ENCODE assay signal across 8 mouse cellular contexts in the genomic region with DNA sequence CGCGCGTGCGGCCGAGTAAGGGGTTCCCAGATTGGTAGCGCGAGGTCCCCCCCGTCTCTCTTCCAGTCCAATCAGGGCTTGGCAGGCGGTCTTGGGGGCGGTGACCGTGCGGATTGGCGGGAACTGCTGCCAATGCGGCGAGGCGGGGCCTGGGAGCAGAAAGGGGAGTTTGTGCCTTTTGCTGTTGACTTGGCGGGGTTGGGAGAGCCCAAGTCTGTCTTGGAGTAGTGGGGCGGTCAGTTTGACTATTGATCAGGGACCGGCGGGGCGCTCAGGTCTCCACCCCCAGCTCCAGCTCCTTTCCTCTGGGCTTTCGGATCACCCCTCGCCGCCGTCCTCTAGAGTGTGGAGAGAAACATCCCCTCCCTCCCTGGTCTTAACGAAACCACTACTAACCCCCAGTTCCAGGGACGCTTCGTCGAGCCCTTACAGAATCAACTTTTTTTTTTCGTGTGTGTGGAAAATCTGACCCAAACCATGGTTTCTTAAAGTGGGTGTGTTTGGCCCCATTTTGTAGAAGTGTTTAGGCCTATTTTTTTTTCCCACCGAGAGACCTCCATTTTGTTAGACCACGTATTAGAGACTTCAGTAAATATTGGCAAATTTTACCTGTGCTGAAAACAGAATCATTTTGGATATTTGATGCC. TPM values are rescaled to one million over a fixed set of nuclear protein-coding genes. Genes with fewer than 3 reads are reported as not detected.
DNase-seq lines count a peak whose midpoint lies in the region; ATAC-seq and TF ChIP-seq lines count a peak whose summit lies in the region.

No protein-coding gene starts in this region.

- peaks cover 50% of the 10 kb centered on the region for H3K79me3 ChIP-seq in C2C12 (ENCODE audit: low read depth)

- peaks cover 24% of the 10 kb centered on the region for H3K36me3 ChIP-seq in C2C12 (ENCODE audit: control insufficient read depth, insufficient read depth)
- H3K36me3 ChIP-seq in erythroblast, embryonic 14.5 days (ENCODE audit: control insufficient read depth) = peaks cover 41% of the 10 kb centered on the region
- H3K36me3 ChIP-seq in heart, embryonic 11.5 days (ENCODE audit: control insufficient read depth, insufficient read depth, low read length) = no peaks in the 10 kb centered on the region
- 0 out of 2 replicates have a peak, but pooled peaks cover 2% of the 10 kb centered on the region for H3K36me3 ChIP-seq in kidney, postnatal 0 days (ENCODE audit: insufficient read depth, low read length)
- peaks cover 5% of the 10 kb centered on the region; the same call in 1 of the 2 replicates for H3K36me3 ChIP-seq in liver, embryonic 11.5 days (ENCODE audit: control insufficient read depth, insufficient read depth, low read length)
- H3K36me3 ChIP-seq in stomach, embryonic 14.5 days (ENCODE audit: control insufficient read depth, insufficient read depth, low read length) = peaks cover 4% of the 10 kb centered on the region; the same call in 1 of the 2 replicates

- 0 out of 2 replicates have a peak, but pooled peaks have one; percentile 2 for TF ChIP-seq POLR2A in brain, embryonic 14.5 days (IDR thresholded peaks at IDR 0.05; ENCODE audit: borderline replicate concordance, extremely low read depth, insufficient read depth, insufficient read length, poor library complexity, severe bottlenecking)

- no peaks in the 10 kb centered on the region for H3K9me3 ChIP-seq in erythroblast, embryonic 14.5 days (ENCODE audit: control insufficient read depth, low read length)
- no peaks in the 10 kb centered on the region for H3K9me3 ChIP-seq in heart, embryonic 11.5 days (replicated peaks; ENCODE audit: control insufficient read depth, low read length)
- no peaks in the 10 kb centered on the region for H3K9me3 ChIP-seq in kidney, postnatal 0 days (replicated peaks; ENCODE audit: low read length)
- H3K9me3 ChIP-seq in liver, embryonic 11.5 days (ENCODE audit: control insufficient read depth, low read length) = no peaks in the 10 kb centered on the region
- H3K9me3 ChIP-seq in stomach, embryonic 14.5 days (ENCODE audit: control insufficient read depth, low read depth, low read length) = no peaks in the 10 kb centered on the region

- no peaks in the 10 kb centered on the region for H3K27me3 ChIP-seq in C2C12 (ENCODE audit: control insufficient read depth, insufficient read depth, insufficient read length)
- H3K27me3 ChIP-seq in erythroblast, embryonic 14.5 days (ENCODE audit: control insufficient read depth) = no peaks in the 10 kb centered on the region
- no peaks in the 10 kb centered on the region for H3K27me3 ChIP-seq in heart, embryonic 11.5 days (ENCODE audit: control insufficient read depth, insufficient read depth, low read length)
- no peaks in the 10 kb centered on the region for H3K27me3 ChIP-seq in kidney, postnatal 0 days (ENCODE audit: insufficient read depth, low read length)
- H3K27me3 ChIP-seq in liver, embryonic 11.5 days (replicated peaks; ENCODE audit: control insufficient read depth, insufficient read depth, low read length) = no peaks in the 10 kb centered on the region
- H3K27me3 ChIP-seq in stomach, embryonic 14.5 days (ENCODE audit: control insufficient read depth, insufficient read depth, low read length) = no peaks in the 10 kb centered on the region

- H3ac ChIP-seq in C2C12 (ENCODE audit: control insufficient read depth, insufficient read length, low read depth) = peak overlapping the region; percentile 84

- ATAC-seq in heart, embryonic 11.5 days (replicated peaks; ENCODE audit: insufficient number of reproducible peaks, low FRiP score, low TSS enrichment) = peak; percentile 90
- peak; percentile 95 for ATAC-seq in kidney, postnatal 0 days (replicated peaks; ENCODE audit: low FRiP score, low read depth)
- ATAC-seq in liver, embryonic 11.5 days (replicated peaks; ENCODE audit: low FRiP score) = peak; percentile 92
- peak; percentile 96 for ATAC-seq in stomach, embryonic 14.5 days (ENCODE audit: insufficient number of reproducible peaks, insufficient read depth, low FRiP score, low read depth)

- DNase-seq in brain, embryonic 14.5 days (ENCODE audit: low read depth) = peak; percentile 99
- peak; percentile 99 for DNase-seq in kidney, postnatal 0 days (ENCODE audit: low spot score)
- peak; percentile 98 for DNase-seq in liver, embryonic 11.5 days (ENCODE audit: low spot score)
- DNase-seq in naive thymus-derived CD4-positive, alpha-beta T cell, adult 2 months (ENCODE audit: low read depth) = peak; percentile 96

- no peak for TF ChIP-seq CTCF in C2C12 (IDR thresholded peaks at IDR 0.05; ENCODE audit: control insufficient read depth, insufficient read depth, insufficient read length)
- TF ChIP-seq CTCF in brain, embryonic 14.5 days (IDR thresholded peaks at IDR 0.05; ENCODE audit: borderline replicate concordance, extremely low read depth, insufficient read depth, insufficient read length) = no peak
- TF ChIP-seq CTCF in kidney, postnatal 0 days (IDR thresholded peaks at IDR 0.05; ENCODE audit: low read depth) = no peak

- H3K4me3 ChIP-seq in C2C12 (ENCODE audit: insufficient read depth, poor library complexity, severe bottlenecking) = peak overlapping the region; percentile 69
- H3K4me3 ChIP-seq in erythroblast, embryonic 14.5 days (replicated peaks) = peak overlapping the region; percentile 78
- H3K4me3 ChIP-seq in heart, embryonic 11.5 days (ENCODE audit: low read depth, low read length) = peak overlapping the region; percentile 72
- H3K4me3 ChIP-seq in kidney, postnatal 0 days (replicated peaks; ENCODE audit: low read depth, low read length) = peak overlapping the region; percentile 76
- peak overlapping the region; percentile 69 for H3K4me3 ChIP-seq in liver, embryonic 11.5 days (ENCODE audit: low read depth, low read length)
- peak overlapping the region; percentile 72 for H3K4me3 ChIP-seq in stomach, embryonic 14.5 days (ENCODE audit: low read depth, low read length)

- H3K27ac ChIP-seq in heart, embryonic 11.5 days (ENCODE audit: low read depth, low read length) = peak overlapping the region; percentile 100
- peak overlapping the region; percentile 99 for H3K27ac ChIP-seq in kidney, postnatal 0 days
- peak overlapping the region; percentile 98 for H3K27ac ChIP-seq in liver, embryonic 11.5 days (ENCODE audit: low read depth, low read length)
- peak overlapping the region; percentile 99 for H3K27ac ChIP-seq in stomach, embryonic 14.5 days (ENCODE audit: low read length)

- H3K4me2 ChIP-seq in heart, embryonic 11.5 days = peak overlapping the region; percentile 60
- H3K4me2 ChIP-seq in kidney, postnatal 0 days (ENCODE audit: low read length) = peak overlapping the region; percentile 52
- H3K4me2 ChIP-seq in liver, embryonic 11.5 days = peak overlapping the region; percentile 51
- H3K4me2 ChIP-seq in stomach, embryonic 14.5 days (replicated peaks; ENCODE audit: low read depth, low read length) = peak overlapping the region; percentile 38

- H3K79me2 ChIP-seq in C2C12 (ENCODE audit: control insufficient read depth, insufficient read depth) = peaks cover 53% of the 10 kb centered on the region

- WGBS in heart, embryonic 11.5 days (ENCODE audit: insufficient replicate concordance) = under 1% methylated on average over 32 of the region's 32 CpGs
- under 1% methylated on average over 32 of the region's 32 CpGs for WGBS in kidney, postnatal 0 days
- WGBS in liver, embryonic 11.5 days = under 1% methylated on average over 32 of the region's 32 CpGs
- under 1% methylated on average over 31 of the region's 32 CpGs for WGBS in stomach, embryonic 14.5 days

- peaks cover 43% of the 10 kb centered on the region for H3K4me1 ChIP-seq in erythroblast, embryonic 14.5 days (ENCODE audit: control insufficient read depth)
- H3K4me1 ChIP-seq in heart, embryonic 11.5 days (ENCODE audit: control insufficient read depth, insufficient read depth, low read length) = peaks cover 11% of the 10 kb centered on the region
- peaks cover 9% of the 10 kb centered on the region; the same call in 1 of the 2 replicates for H3K4me1 ChIP-seq in kidney, postnatal 0 days (replicated peaks; ENCODE audit: insufficient read depth, low read length)
- H3K4me1 ChIP-seq in liver, embryonic 11.5 days (replicated peaks; ENCODE audit: control insufficient read depth, insufficient read depth, low read length) = peaks cover 14% of the 10 kb centered on the region
- peaks cover 12% of the 10 kb centered on the region; the same call in 1 of the 2 replicates for H3K4me1 ChIP-seq in stomach, embryonic 14.5 days (ENCODE audit: control insufficient read depth, insufficient read depth, low read length)

- H3K9ac ChIP-seq in heart, embryonic 11.5 days (ENCODE audit: low read depth, low read length) = peak overlapping the region; percentile 97
- H3K9ac ChIP-seq in kidney, postnatal 0 days (ENCODE audit: low read depth, low read length) = peak overlapping the region; percentile 95
- peak overlapping the region; percentile 97 for H3K9ac ChIP-seq in liver, embryonic 11.5 days (ENCODE audit: low read depth, low read length)
- peak overlapping the region; percentile 94 for H3K9ac ChIP-seq in stomach, embryonic 14.5 days (replicated peaks; ENCODE audit: low read depth, low read length)

TF ChIP-seq in C2C12, 6 proteins besides CTCF, POLR2A, EP300 and RAD21:
- TF ChIP-seq FOSL1 (IDR thresholded peaks at IDR 0.05; ENCODE audit: insufficient read depth, low read length, poor library complexity, severe bottlenecking) = no peak
- peak; percentile 63 for TF ChIP-seq MAX (IDR thresholded peaks at IDR 0.05)
TF ChIP-seq in C2C12: peak in this region for 1.

RNA-seq across cellular contexts. Expression of a gene that starts 1.0 kb away (rescaled TPM):
- polyA plus RNA-seq in C2C12 (2012; fragmentation: generic; extraction: Trizol) = 30.5 TPM
- 103 and 149 TPM in 2 replicates for polyA plus RNA-seq in brain, embryonic 14.5 days (2012; rRNA removed)
- polyA plus RNA-seq in erythroblast, embryonic 14.5 days (2012) = 10.0 and 12.5 TPM in 2 replicates
- 29.9 and 43.1 TPM in 2 replicates for polyA plus RNA-seq in heart, embryonic 11.5 days (2014; fragmentation: Nextera tagmentation; extraction: Ambion mirVana)
- polyA plus RNA-seq in kidney, postnatal 0 days (2015; fragmentation: Nextera tagmentation; extraction: Ambion mirVana) = 29.9 and 33.4 TPM in 2 replicates
- 39.7 and 46.2 TPM in 2 replicates for polyA plus RNA-seq in liver, embryonic 11.5 days (2014; fragmentation: Nextera tagmentation; extraction: Ambion mirVana)
- 74.3 and 74.9 TPM in 2 replicates for polyA plus RNA-seq in stomach, embryonic 14.5 days (2014; fragmentation: Nextera tagmentation; extraction: Ambion mirVana)

RNA-seq across cellular contexts. Expression of a gene that starts 18.8 kb away (rescaled TPM):
- polyA plus RNA-seq in C2C12 (2012; fragmentation: generic; extraction: Trizol) = 109 TPM
- 135 and 188 TPM in 2 replicates for polyA plus RNA-seq in brain, embryonic 14.5 days (2012; rRNA removed)
- polyA plus RNA-seq in erythroblast, embryonic 14.5 days (2012) = 12.2 and 18.4 TPM in 2 replicates
- 189 and 195 TPM in 2 replicates for polyA plus RNA-seq in heart, embryonic 11.5 days (2014; fragmentation: Nextera tagmentation; extraction: Ambion mirVana)
- 260 and 288 TPM in 2 replicates for polyA plus RNA-seq in kidney, postnatal 0 days (2015; fragmentation: Nextera tagmentation; extraction: Ambion mirVana)
- 141 and 146 TPM in 2 replicates for polyA plus RNA-seq in liver, embryonic 11.5 days (2014; fragmentation: Nextera tagmentation; extraction: Ambion mirVana)
- polyA plus RNA-seq in stomach, embryonic 14.5 days (2014; fragmentation: Nextera tagmentation; extraction: Ambion mirVana) = 137 and 148 TPM in 2 replicates

Comparison
In these comparisons a context has a peak if more than half of its experiments do, and no peak if none do; other contexts are left out.
1. Peak in every context shown above with its lines: DNase-seq, ATAC-seq, H3K4me3 ChIP-seq and H3K27ac ChIP-seq.